ENCODE assay signal across 47 mouse cellular contexts in genomic region chrX:21115520-21115919, GRCm38 (mm10). TPM values are rescaled to one million over a fixed set of nuclear protein-coding genes. Genes with fewer than 3 reads are reported as not detected.
"Had no signal": no experiment of that assay in that cellular context is flagged by ENCODE, and none has a peak within 500 bp of the region (broad histone marks: within the 10 kb centered on the region; RNA-seq: fewer than 3 reads in every experiment).

Ssxa1 (plus strand) TSS chrX:21115820.

- ATAC-seq: liver, embryonic 12.5 days; liver, postnatal 0 days; lung, postnatal 0 days; midbrain, embryonic 13.5 days; midbrain, embryonic 15.5 days; midbrain, embryonic 16.5 days had no signal

- DNase-seq: left cerebral cortex, postnatal 4 days; liver; liver, embryonic 13.5 days; liver, postnatal 0 days; lung, adult 18-20 months; lung, adult 2 months; lung, embryonic 14.5 days; lung, postnatal 10 days; lung, postnatal 14 days; lung, postnatal 36 days; lung, postnatal 4 days; midbrain, embryonic 14.5 days had no signal

- H3K27ac ChIP-seq: left cerebral cortex, adult 2 months; limb, embryonic 10.5 days; limb, embryonic 12.5 days; limb, embryonic 13.5 days; limb, embryonic 15.5 days; liver, embryonic 12.5 days; liver, embryonic 13.5 days; liver, embryonic 14.5 days; liver, embryonic 15.5 days; lung, embryonic 15.5 days; macrophage; midbrain, embryonic 10.5 days; midbrain, embryonic 12.5 days; midbrain, embryonic 13.5 days; midbrain, embryonic 15.5 days; neural tube, embryonic 12.5 days had no signal

- H3K9me3 ChIP-seq: limb, embryonic 10.5 days; limb, embryonic 12.5 days; limb, embryonic 13.5 days; limb, embryonic 15.5 days; liver, embryonic 12.5 days; liver, embryonic 13.5 days; liver, embryonic 15.5 days; lung, embryonic 15.5 days; midbrain, embryonic 10.5 days; midbrain, embryonic 12.5 days; midbrain, embryonic 13.5 days; midbrain, embryonic 15.5 days; neural tube, embryonic 12.5 days had no signal

- H3K9ac ChIP-seq: limb, embryonic 12.5 days; limb, embryonic 13.5 days; limb, embryonic 15.5 days; liver, embryonic 12.5 days; liver, embryonic 13.5 days; liver, embryonic 14.5 days; liver, embryonic 15.5 days; liver, postnatal 0 days; lung, embryonic 14.5 days; lung, embryonic 15.5 days; midbrain, embryonic 12.5 days; midbrain, embryonic 13.5 days; midbrain, embryonic 15.5 days; neural tube, embryonic 12.5 days had no signal

- H3K27me3 ChIP-seq: limb, embryonic 12.5 days; limb, embryonic 13.5 days; limb, embryonic 15.5 days; liver, embryonic 12.5 days; liver, embryonic 13.5 days; liver, embryonic 15.5 days; lung, embryonic 15.5 days; midbrain, embryonic 12.5 days; midbrain, embryonic 13.5 days; midbrain, embryonic 15.5 days; neural tube, embryonic 12.5 days had no signal

- H3K4me3 ChIP-seq: left cerebral cortex, adult 2 months; limb, embryonic 10.5 days; limb, embryonic 12.5 days; limb, embryonic 13.5 days; limb, embryonic 15.5 days; liver, embryonic 12.5 days; liver, embryonic 13.5 days; liver, embryonic 15.5 days; lung, embryonic 15.5 days; megakaryocyte, embryonic 14.5 days; midbrain, embryonic 10.5 days; midbrain, embryonic 12.5 days; midbrain, embryonic 13.5 days; midbrain, embryonic 15.5 days; myocyte; neural tube, embryonic 12.5 days had no signal

- H3K36me3 ChIP-seq: limb, embryonic 10.5 days; limb, embryonic 12.5 days; limb, embryonic 13.5 days; limb, embryonic 15.5 days; liver, embryonic 12.5 days; liver, embryonic 13.5 days; liver, embryonic 15.5 days; lung, embryonic 15.5 days; midbrain, embryonic 10.5 days; midbrain, embryonic 12.5 days; midbrain, embryonic 13.5 days; midbrain, embryonic 15.5 days; neural tube, embryonic 12.5 days had no signal

- H3K4me1 ChIP-seq: limb, embryonic 10.5 days; limb, embryonic 12.5 days; limb, embryonic 13.5 days; limb, embryonic 15.5 days; liver, embryonic 12.5 days; liver, embryonic 13.5 days; liver, embryonic 15.5 days; lung, embryonic 15.5 days; megakaryocyte, embryonic 14.5 days; midbrain, embryonic 10.5 days; midbrain, embryonic 12.5 days; midbrain, embryonic 13.5 days; midbrain, embryonic 15.5 days; neural tube, embryonic 12.5 days had no signal

- H3K4me2 ChIP-seq: limb, embryonic 12.5 days; limb, embryonic 13.5 days; limb, embryonic 15.5 days; liver, embryonic 11.5 days; liver, embryonic 12.5 days; liver, embryonic 13.5 days; liver, embryonic 15.5 days; lung, embryonic 14.5 days; lung, embryonic 15.5 days; midbrain, embryonic 11.5 days; midbrain, embryonic 12.5 days; midbrain, embryonic 13.5 days; midbrain, embryonic 15.5 days; neural tube, embryonic 12.5 days had no signal

RNA-seq across cellular contexts. Expression of gene Ssxa1, which starts in this region (rescaled TPM):
- total RNA-seq: left cerebral cortex, adult 2 months; left cerebral cortex, adult 8-10 months; left cerebral cortex, postnatal 10 days; left cerebral cortex, postnatal 14 days; left cerebral cortex, postnatal 25 days; left cerebral cortex, postnatal 4 days; liver, adult 2 months; megakaryocyte progenitor cell, adult 5-6 weeks; megakaryocyte, adult 5-6 weeks; megakaryocyte-erythroid progenitor cell, adult 5-6 weeks; monocyte, adult 5-6 weeks had no signal
- polyA plus RNA-seq: limb, embryonic 10.5 days; limb, embryonic 11.5 days; limb, embryonic 12.5 days; limb, embryonic 13.5 days; limb, embryonic 14.5 days; limb, embryonic 15.5 days; liver, adult 2 months; liver, embryonic 11.5 days; liver, embryonic 12.5 days; liver, embryonic 13.5 days; liver, embryonic 14.5 days; liver, embryonic 15.5 days; liver, embryonic 16.5 days; liver, postnatal 0 days; lung, adult 2 months; lung, embryonic 14.5 days; lung, embryonic 15.5 days; lung, embryonic 16.5 days; lung, postnatal 0 days; macrophage; midbrain, embryonic 10.5 days; midbrain, embryonic 11.5 days; midbrain, embryonic 12.5 days; midbrain, embryonic 13.5 days; midbrain, embryonic 14.5 days; midbrain, embryonic 15.5 days; midbrain, embryonic 16.5 days; myocyte; neural tube, embryonic 11.5 days; neural tube, embryonic 12.5 days had no signal
